Mouse (Mus musculus): ENCODE results near the gene Mthfr.
A peak's percentile ranks its signal among the peaks of the same experiment; 100 is the strongest.
"Not testable (repeated sequence)": the region's sequence is repeated elsewhere in the genome, so short reads cannot be mapped to it uniquely, and the experiment has no call there.

Gene Mthfr

DNA sequence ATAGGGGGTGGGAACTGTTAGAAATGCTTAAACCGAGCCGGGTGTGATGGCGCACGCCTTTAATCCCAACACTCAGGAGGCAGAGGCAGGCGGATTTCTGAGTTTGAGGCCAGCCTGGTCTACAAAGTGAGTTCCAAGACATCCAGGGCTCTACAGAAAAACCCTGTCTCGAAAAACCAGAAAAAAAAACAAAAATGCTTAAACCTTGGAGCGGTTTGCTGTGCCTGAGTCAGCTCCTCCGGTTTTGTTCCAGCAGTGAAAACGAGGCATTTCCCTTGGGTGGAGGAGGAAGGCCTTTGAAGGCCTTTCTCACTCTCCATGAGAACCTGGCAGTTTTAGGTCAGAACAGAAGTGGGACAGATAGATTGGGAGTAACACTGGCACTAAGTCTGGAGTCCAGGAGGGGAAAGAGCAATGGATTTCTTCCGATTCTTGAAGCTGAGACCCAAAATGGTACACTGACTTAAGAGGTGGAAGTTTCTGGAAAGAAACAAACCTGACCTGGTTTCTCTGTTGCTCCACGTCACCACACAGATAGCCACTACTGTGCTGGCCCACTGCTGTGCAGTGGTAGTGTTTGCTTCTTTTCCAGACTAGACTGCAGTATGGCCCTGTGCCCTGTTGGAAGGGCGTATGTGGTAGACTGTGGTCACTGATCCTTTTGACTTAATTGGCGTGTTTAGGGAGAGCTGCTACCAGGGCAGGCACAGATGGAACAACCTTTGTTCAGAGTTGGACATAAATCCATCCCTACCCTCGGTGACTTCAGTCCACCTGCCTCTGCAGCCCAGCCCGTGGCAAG is 1.4 kb downstream of the Mthfr start:
- DNase-seq (ENCODE audit: extremely low spot score, low spot score) = no peak

GRCm38 (mm10) chr4:148040933-148041610 is 2.2 kb downstream of the Mthfr start:
- DNase-seq (ENCODE audit: extremely low spot score, low spot score) = peak; percentile 81

- DNase-seq (ENCODE audit: extremely low spot score, low spot score) = peak; percentile 41
Observed at GRCm38 (mm10) chr4:148041611-148042191, 2.8 kb downstream of the Mthfr start.

DNA sequence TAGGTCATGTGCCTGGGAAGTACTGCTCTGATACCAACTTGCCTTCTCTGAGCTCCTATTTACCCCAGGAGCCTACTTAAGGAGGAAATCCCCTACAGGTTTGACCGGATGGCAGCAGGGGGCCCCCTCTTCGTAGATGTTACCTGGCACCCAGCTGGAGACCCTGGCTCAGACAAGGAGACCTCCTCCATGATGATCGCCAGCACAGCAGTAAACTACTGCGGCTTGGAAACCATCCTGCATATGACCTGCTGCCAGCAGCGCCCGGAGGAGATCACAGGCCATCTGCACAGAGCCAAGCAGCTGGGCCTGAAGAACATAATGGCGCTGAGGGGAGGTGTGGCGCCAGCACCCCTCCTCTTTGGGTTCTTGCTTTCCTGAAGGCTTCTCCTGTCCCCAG is 4.5 kb downstream of the Mthfr start:
- DNase-seq (ENCODE audit: extremely low spot score, low spot score) = not testable (repeated sequence)

DNA sequence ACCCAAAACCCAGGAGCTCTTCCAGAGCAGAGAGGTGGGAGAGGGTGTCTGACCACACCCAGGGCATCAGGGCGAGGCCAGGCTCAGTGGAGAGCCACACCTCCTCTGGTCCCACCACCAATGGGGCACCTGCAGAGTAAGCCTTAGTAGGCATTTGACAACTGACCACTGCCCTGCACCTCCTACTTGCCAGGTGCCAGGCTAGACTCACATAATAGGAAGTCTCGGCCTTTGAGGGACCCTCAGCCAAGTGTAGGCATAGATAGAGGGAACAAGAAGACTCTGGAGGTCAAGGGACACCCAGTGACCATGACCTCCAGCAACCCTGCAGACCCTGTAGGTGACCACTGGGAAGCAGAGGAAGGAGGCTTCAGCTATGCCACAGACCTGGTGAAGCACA is 5.2 kb downstream of the Mthfr start:
- no peak for DNase-seq (ENCODE audit: extremely low spot score, low spot score)

DNA sequence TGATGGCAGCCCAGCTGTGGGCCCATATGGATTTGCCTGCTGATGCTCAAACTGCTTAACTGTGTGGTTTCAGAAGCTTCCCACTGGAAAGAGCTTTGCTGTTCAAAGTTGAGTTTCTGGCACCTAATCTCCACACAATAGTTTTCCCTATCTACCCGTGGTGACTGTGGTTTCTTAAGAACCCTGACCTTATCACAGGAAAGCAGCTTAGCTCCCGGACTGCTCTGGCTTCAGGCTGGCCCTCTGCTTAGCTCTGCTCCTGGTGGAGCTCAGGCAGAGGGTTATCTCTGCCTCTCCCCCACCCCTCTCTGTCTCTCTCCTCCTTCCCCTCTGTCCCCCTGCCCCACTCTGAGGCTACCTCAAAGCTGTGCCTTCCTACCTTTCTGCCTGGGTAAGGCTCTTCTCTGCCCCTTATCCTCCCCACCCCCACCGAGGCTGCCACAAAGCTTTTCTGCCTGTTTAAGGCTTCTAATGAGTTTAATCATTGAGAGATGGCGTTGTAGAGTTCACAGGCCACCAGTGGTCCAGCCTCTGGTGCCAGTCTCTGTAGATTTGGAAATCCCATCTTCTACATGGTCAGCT is 7.7 kb downstream of the Mthfr start:
- DNase-seq (ENCODE audit: extremely low spot score, low spot score) = no peak

DNA sequence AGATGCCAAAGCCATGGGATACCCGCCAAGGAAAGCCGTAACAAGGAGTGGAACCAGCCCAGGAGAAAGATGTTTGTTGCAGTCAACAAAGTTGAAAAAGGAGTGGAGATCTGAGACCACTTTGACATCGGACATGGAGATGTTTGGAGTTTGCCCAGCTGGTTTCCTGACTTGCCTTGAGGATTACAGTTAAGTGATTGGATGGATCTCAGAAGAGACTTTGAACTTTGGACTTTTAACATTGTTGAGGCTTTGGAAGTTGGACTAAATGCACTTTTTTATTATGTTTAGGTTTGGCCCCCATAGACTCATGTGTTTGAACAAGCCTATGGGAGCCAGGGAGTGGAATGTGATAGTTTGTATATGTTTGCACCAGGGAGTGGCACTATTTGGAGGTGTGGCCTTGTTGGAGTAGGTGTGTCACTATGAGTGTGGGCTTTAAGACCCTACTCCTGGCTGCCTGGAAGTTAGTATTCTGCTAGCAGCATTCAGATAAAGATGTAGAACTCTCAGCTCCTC is 11.6 kb downstream of the Mthfr start:
- not testable (repeated sequence) for DNase-seq (ENCODE audit: extremely low spot score, low spot score)

- DNase-seq (ENCODE audit: extremely low spot score, low spot score) = no peak
Observed at GRCm38 (mm10) chr4:148051046-148051776, 12.3 kb downstream of the Mthfr start.

GRCm38 (mm10) chr4:148051886-148052285 is 13.0 kb downstream of the Mthfr start:
- DNase-seq (ENCODE audit: extremely low spot score, low spot score) = no peak

DNA sequence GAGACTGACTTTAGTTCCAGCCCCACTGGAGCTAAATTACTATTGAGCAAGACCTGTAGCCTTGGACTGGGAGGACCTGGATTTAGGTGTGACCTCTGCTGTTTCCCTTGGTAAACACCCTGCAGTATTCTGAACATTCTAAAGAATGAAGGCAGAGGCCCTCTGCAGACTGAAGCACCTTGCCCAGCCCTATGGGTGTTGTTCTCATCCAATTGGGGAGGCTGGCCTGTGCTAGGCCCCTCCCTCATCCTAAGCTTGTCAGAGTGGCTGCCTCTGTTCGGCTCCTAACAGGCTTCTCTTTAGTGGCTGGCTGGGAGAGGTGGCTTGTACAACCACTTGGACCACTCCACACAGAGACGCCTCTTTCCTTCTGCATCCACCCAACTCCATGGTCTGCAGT is 14.1 kb downstream of the Mthfr start:
- no peak for DNase-seq (ENCODE audit: extremely low spot score, low spot score)

DNA sequence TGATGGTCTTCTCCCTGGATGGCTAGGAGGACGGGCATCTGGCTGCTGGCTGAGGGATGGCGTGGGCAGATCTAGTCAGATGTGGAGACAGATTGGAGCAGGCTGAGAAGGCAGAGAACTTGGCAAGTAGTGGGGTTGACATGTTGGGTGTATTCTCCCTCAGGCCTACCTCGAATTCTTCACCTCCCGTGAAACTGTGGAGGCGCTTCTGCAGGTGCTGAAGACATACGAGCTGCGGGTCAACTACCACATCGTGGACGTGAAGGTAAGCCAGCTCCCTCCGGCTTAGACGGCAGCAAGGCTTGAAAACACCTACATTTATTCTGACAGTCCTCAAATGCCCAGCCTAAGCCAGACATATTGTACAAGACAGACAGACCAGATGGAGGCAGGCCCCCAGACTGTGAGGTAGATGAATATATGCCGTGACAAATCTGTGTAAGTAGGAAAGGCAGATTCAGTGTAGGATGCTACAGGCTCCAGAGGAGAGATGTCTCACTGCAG is 14.6 kb downstream of the Mthfr start:
- no peak for DNase-seq (ENCODE audit: extremely low spot score, low spot score)

DNA sequence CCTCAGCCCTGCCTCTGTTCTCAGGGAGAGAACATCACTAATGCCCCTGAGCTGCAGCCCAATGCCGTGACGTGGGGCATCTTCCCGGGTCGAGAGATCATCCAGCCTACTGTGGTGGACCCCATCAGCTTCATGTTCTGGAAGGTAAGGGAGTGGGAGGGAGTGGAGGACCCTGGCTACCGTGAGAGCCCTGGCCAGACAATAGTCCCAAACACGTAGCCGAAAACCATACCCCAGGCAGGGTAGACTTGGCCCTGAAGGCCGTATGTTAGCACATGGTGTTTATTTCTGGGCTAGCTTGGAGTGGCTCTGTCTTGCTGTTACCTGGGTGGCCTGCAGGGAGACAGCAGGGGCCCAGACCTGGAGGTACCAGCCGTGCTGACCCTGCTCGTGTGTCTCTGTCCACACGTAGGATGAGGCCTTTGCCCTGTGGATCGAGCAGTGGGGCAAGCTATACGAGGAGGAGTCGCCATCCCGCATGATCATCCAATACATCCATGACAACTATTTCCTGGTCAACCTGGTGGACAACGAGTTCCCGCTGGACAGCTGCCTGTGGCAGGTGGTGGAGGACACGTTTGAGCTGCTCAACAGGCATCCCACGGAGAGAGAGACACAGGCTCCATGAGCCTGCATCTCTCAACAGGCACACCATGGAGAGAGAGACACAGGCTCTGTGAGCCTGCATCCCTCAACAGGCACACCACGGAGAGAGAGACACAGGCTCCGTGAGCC is 16.3 kb downstream of the Mthfr start:
- no peak for DNase-seq (ENCODE audit: extremely low spot score, low spot score)

DNA sequence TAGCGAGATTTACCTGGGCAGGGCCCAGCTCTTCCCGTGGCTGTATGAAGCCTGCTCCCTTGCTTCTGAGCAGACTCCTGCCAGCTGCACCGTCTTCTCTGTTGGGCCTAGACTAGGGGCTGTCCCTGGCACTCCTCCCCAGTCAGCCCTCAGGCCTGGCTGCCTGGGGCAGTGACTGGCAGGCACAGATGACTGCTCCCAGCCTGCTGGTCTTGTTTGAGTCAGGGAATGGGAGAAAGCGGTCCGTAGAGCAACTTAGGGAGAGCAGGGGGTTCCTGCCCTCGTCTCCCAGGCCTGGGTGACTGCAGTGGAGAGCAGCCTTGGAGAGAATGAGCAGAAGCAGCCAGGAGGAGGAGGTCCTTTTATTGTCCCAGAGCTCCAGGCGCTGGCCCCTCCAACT is 17.4 kb downstream of the Mthfr start:
- no peak for DNase-seq (ENCODE audit: extremely low spot score, low spot score)

GRCm38 (mm10) chr4:148056801-148057200 is 17.9 kb downstream of the Mthfr start:
- no peak for DNase-seq (ENCODE audit: extremely low spot score, low spot score)

GRCm38 (mm10) chr4:148057661-148058209 is 18.9 kb downstream of the Mthfr start:
- no peak for DNase-seq (ENCODE audit: extremely low spot score, low spot score)

GRCm38 (mm10) chr4:148058218-148058819 is 19.4 kb downstream of the Mthfr start:
- no peak for DNase-seq (ENCODE audit: extremely low spot score, low spot score)

DNA sequence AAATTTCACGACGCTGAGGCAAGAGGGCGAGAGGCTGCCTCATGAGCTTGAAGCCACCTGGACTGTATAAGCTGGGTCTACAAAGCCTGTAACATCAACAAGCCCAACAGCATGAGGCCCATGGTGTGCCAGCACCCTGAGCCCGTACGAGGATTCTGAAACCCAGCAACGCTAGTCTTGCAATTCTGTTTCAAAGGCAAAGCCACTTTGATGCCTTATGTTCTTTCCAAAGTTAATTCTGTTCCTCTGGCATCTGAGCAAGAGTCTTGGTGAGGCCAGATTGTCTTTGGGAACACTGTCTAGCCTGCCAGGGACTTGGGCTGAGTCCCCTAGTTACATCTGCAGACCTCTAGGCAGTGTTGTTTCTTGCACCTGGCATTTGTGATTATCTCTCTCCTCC is 20.1 kb downstream of the Mthfr start:
- no peak for DNase-seq (ENCODE audit: extremely low spot score, low spot score)

GRCm38 (mm10) chr4:148060120-148061085 is 21.5 kb downstream of the Mthfr start:
- DNase-seq (ENCODE audit: extremely low spot score, low spot score) = peak; percentile 34
